Comparison of ENCODE assay signal across 8 mouse cellular contexts in genomic region chr11:62004881-62005240, GRCm38 (mm10). TPM values are rescaled to one million over a fixed set of nuclear protein-coding genes. Genes with fewer than 3 reads are reported as not detected.
DNase-seq lines count a peak whose midpoint lies in the region; ATAC-seq and TF ChIP-seq lines count a peak whose summit lies in the region.

No protein-coding gene starts in this region.

- H3K4me3 ChIP-seq in forebrain, postnatal 0 days (ENCODE audit: low read depth, low read length): no peak overlapping the region
- no peak overlapping the region for H3K4me3 ChIP-seq in forebrain, embryonic 16.5 days (replicated peaks; ENCODE audit: low read length)
- no peak overlapping the region for H3K4me3 ChIP-seq in stomach, embryonic 15.5 days (replicated peaks)
- H3K4me3 ChIP-seq in midbrain, embryonic 14.5 days (replicated peaks; ENCODE audit: low read depth, low read length): no peak overlapping the region

- H3K4me2 ChIP-seq in forebrain, postnatal 0 days (ENCODE audit: low read depth): no peak overlapping the region
- H3K4me2 ChIP-seq in forebrain, embryonic 16.5 days (ENCODE audit: low read length): no peak overlapping the region
- 0 out of 2 replicates have a peak overlapping the region, but pooled peaks have one; percentile 19 for H3K4me2 ChIP-seq in stomach, embryonic 15.5 days
- no peak overlapping the region for H3K4me2 ChIP-seq in midbrain, embryonic 14.5 days (ENCODE audit: low read length)

- H3K4me1 ChIP-seq in forebrain, postnatal 0 days (ENCODE audit: insufficient read depth): no peaks in the 10 kb centered on the region
- H3K4me1 ChIP-seq in forebrain, embryonic 16.5 days (replicated peaks; ENCODE audit: control insufficient read depth, insufficient read depth, low read length): peaks cover 3% of the 10 kb centered on the region; the same call in 1 of the 2 replicates
- peaks cover 10% of the 10 kb centered on the region; the same call in 1 of the 2 replicates for H3K4me1 ChIP-seq in stomach, embryonic 15.5 days
- H3K4me1 ChIP-seq in midbrain, embryonic 14.5 days (ENCODE audit: control insufficient read depth, insufficient read depth, low read length): no peaks in the 10 kb centered on the region

- no peaks in the 10 kb centered on the region for H3K9me3 ChIP-seq in forebrain, postnatal 0 days (ENCODE audit: low read length)
- H3K9me3 ChIP-seq in forebrain, embryonic 16.5 days (ENCODE audit: control insufficient read depth, low read length): no peaks in the 10 kb centered on the region
- H3K9me3 ChIP-seq in stomach, embryonic 15.5 days: no peaks in the 10 kb centered on the region
- no peaks in the 10 kb centered on the region for H3K9me3 ChIP-seq in midbrain, embryonic 14.5 days (ENCODE audit: control insufficient read depth, low read length)

- no peaks in the 10 kb centered on the region for H3K27me3 ChIP-seq in forebrain, postnatal 0 days (ENCODE audit: insufficient read depth, low read length)
- no peaks in the 10 kb centered on the region for H3K27me3 ChIP-seq in forebrain, embryonic 16.5 days (replicated peaks; ENCODE audit: control insufficient read depth, insufficient read depth, low read length)
- no peaks in the 10 kb centered on the region for H3K27me3 ChIP-seq in stomach, embryonic 15.5 days (replicated peaks)
- no peaks in the 10 kb centered on the region for H3K27me3 ChIP-seq in midbrain, embryonic 14.5 days (ENCODE audit: control insufficient read depth, insufficient read depth, low read length)

- no peak for TF ChIP-seq CTCF in forebrain, postnatal 0 days (IDR thresholded peaks at IDR 0.05; ENCODE audit: low read depth)

- no peaks in the 10 kb centered on the region for H3K36me3 ChIP-seq in forebrain, postnatal 0 days (ENCODE audit: insufficient read depth)
- no peaks in the 10 kb centered on the region for H3K36me3 ChIP-seq in forebrain, embryonic 16.5 days (ENCODE audit: control insufficient read depth, insufficient read depth)
- no peaks in the 10 kb centered on the region for H3K36me3 ChIP-seq in stomach, embryonic 15.5 days
- no peaks in the 10 kb centered on the region for H3K36me3 ChIP-seq in midbrain, embryonic 14.5 days (ENCODE audit: control insufficient read depth, insufficient read depth, low read length)

- no peak for DNase-seq in forebrain, postnatal 0 days
- peak; percentile 49 for DNase-seq in lung, postnatal 36 days
- DNase-seq in lung, adult 18-20 months: no peak
- peak; percentile 36 for DNase-seq in liver
- DNase-seq in midbrain, embryonic 14.5 days: no peak
- no peak for DNase-seq in Muller cell, postnatal 12 days (ENCODE audit: inconsistent ontology term)

- no peak overlapping the region for H3K9ac ChIP-seq in forebrain, postnatal 0 days
- no peak overlapping the region for H3K9ac ChIP-seq in forebrain, embryonic 16.5 days (replicated peaks; ENCODE audit: low read depth, low read length)
- no peak overlapping the region for H3K9ac ChIP-seq in stomach, embryonic 15.5 days
- no peak overlapping the region for H3K9ac ChIP-seq in midbrain, embryonic 14.5 days (replicated peaks; ENCODE audit: low read length)

- no peak for ATAC-seq in forebrain, postnatal 0 days
- no peak for ATAC-seq in forebrain, embryonic 16.5 days
- no peak for ATAC-seq in stomach, embryonic 15.5 days (ENCODE audit: insufficient read depth, low FRiP score, low read depth)
- no peak for ATAC-seq in midbrain, embryonic 14.5 days (ENCODE audit: low FRiP score, low TSS enrichment)

- H3K27ac ChIP-seq in forebrain, postnatal 0 days (ENCODE audit: low read depth, low read length): peak overlapping the region; percentile 35; the same call in 1 of the 2 replicates
- no peak overlapping the region for H3K27ac ChIP-seq in forebrain, embryonic 16.5 days (ENCODE audit: low read length)
- H3K27ac ChIP-seq in stomach, embryonic 15.5 days: peak overlapping the region; percentile 76
- no peak overlapping the region for H3K27ac ChIP-seq in midbrain, embryonic 14.5 days (replicated peaks; ENCODE audit: low read depth, low read length)

- 60% methylated on average over 6 of the region's 6 CpGs for WGBS in forebrain, postnatal 0 days
- WGBS in forebrain, embryonic 16.5 days: 64% methylated on average over 6 of the region's 6 CpGs
- 38% methylated on average over 6 of the region's 6 CpGs for WGBS in stomach, embryonic 15.5 days
- WGBS in midbrain, embryonic 14.5 days: 73% methylated on average over 6 of the region's 6 CpGs

RNA-seq across cellular contexts. Expression of gene Specc1, which starts 48.3 kb away (rescaled TPM):
- total RNA-seq in forebrain, postnatal 0 days (2014; rRNA removed): 16.5 and 20.5 TPM in 2 replicates
- polyA plus RNA-seq in forebrain, postnatal 0 days (2015; fragmentation: Nextera tagmentation; extraction: Ambion mirVana): 7.8 and 10.6 TPM in 2 replicates
- polyA plus RNA-seq in forebrain, embryonic 16.5 days (2015; fragmentation: Nextera tagmentation; extraction: Ambion mirVana): 9.4 and 11.2 TPM in 2 replicates
- polyA plus RNA-seq in stomach, embryonic 15.5 days (2015; fragmentation: Nextera tagmentation; extraction: Ambion mirVana): 9.8 and 13.4 TPM in 2 replicates
- 9.7 and 16.6 TPM in 2 replicates for polyA plus RNA-seq in midbrain, embryonic 14.5 days (2014; fragmentation: Nextera tagmentation; extraction: Ambion mirVana)

Comparison
In these comparisons a context has a peak if more than half of its experiments do, and no peak if none do; other contexts are left out.
1. DNase-seq: peak in lung, postnatal 36 days (single experiment) and liver (single experiment); none in forebrain, postnatal 0 days (single experiment), lung, adult 18-20 months (0 of 2), midbrain, embryonic 14.5 days (single experiment) and Muller cell, postnatal 12 days (single experiment).
2. H3K27ac ChIP-seq: peak in forebrain, postnatal 0 days (single experiment) and stomach, embryonic 15.5 days (single experiment); none in forebrain, embryonic 16.5 days (single experiment) and midbrain, embryonic 14.5 days (single experiment).